In genomic region chr6:41914883-41915282, GRCm38 (mm10) we compare ENCODE assay signal across 28 mouse cellular contexts. TPM values are rescaled to one million over a fixed set of nuclear protein-coding genes. Genes with fewer than 3 reads are reported as not detected.
DNase-seq lines count a peak whose midpoint lies in the region; TF ChIP-seq lines count a peak whose summit lies in the region.
"Had no signal": no experiment of that assay in that cellular context is flagged by ENCODE, and none has a peak within 500 bp of the region (broad histone marks: within the 10 kb centered on the region; RNA-seq: fewer than 3 reads in every experiment).

No protein-coding gene starts in this region.

- DNase-seq in 3134 (ENCODE audit: extremely low read depth, insufficient read length, low spot score), result peak; percentile 16
- peak; percentile 70 for DNase-seq in 3T3-L1 (ENCODE audit: low read depth, low spot score)
- DNase-seq in NIH3T3 (ENCODE audit: low read depth), result peak; percentile 34
- DNase-seq in lung, postnatal 4 days, result no peak
- DNase-seq in layer of hippocampus, adult 8-10 months (ENCODE audit: low spot score in 2 of 2), result no peak
- no peak for DNase-seq in urinary bladder, adult 2 months (ENCODE audit: low spot score)
- no peak for DNase-seq in thymus, adult 2 months
- DNase-seq: adrenal gland, adult 2 months; adrenal gland, postnatal 10 days; adrenal gland, postnatal 25 days; B cell, adult 2 months; cerebellum, adult 11 months; cerebellum, adult 18-20 months; cerebellum, adult 9-10 months; cerebellum, postnatal 10 days; cerebellum, postnatal 25 days; forebrain, postnatal 0 days had no signal

- no peak overlapping the region for H3K27ac ChIP-seq in thymus, adult 2 months (ENCODE audit: control insufficient read depth, insufficient read depth, low read length)
- H3K27ac ChIP-seq: embryonic facial prominence, embryonic 13.5 days; forebrain, embryonic 13.5 days; forebrain, embryonic 15.5 days had no signal

- no peak for TF ChIP-seq POLR2A in thymus, adult 2 months (IDR thresholded peaks at IDR 0.05; ENCODE audit: control insufficient read depth, extremely low read depth, insufficient read depth, low read length, poor library complexity)

- H3K36me3 ChIP-seq in C2C12 (ENCODE audit: control insufficient read depth, insufficient read depth), result no peaks in the 10 kb centered on the region
- no peaks in the 10 kb centered on the region for H3K36me3 ChIP-seq in thymus, adult 2 months (ENCODE audit: control insufficient read depth, insufficient read depth, low read length)
- H3K36me3 ChIP-seq: embryonic facial prominence, embryonic 13.5 days; forebrain, embryonic 15.5 days; G1E had no signal

- H3K79me2 ChIP-seq in C2C12 (ENCODE audit: control insufficient read depth, insufficient read depth), result no peaks in the 10 kb centered on the region

- no peak overlapping the region for H3K4me3 ChIP-seq in C2C12 (ENCODE audit: insufficient read depth, poor library complexity, severe bottlenecking)
- H3K4me3 ChIP-seq in thymus, adult 2 months (ENCODE audit: control insufficient read depth, insufficient read depth, low read length), result no peak overlapping the region
- H3K4me3 ChIP-seq: embryonic facial prominence, embryonic 13.5 days; forebrain, embryonic 13.5 days; forebrain, embryonic 15.5 days had no signal

- TF ChIP-seq CTCF in C2C12 (IDR thresholded peaks at IDR 0.05; ENCODE audit: control insufficient read depth, insufficient read depth, insufficient read length), result no peak
- no peak for TF ChIP-seq CTCF in thymus, adult 2 months (IDR thresholded peaks at IDR 0.05; ENCODE audit: borderline replicate concordance, control insufficient read depth, extremely low read depth, insufficient read depth, low read length, poor library complexity)

- no peaks in the 10 kb centered on the region for H3K4me1 ChIP-seq in thymus, adult 2 months (replicated peaks; ENCODE audit: control insufficient read depth, insufficient read depth, low read length)
- H3K4me1 ChIP-seq: embryonic facial prominence, embryonic 13.5 days; forebrain, embryonic 13.5 days; forebrain, embryonic 15.5 days had no signal

- WGBS in thymus, adult 2 months, result 91% methylated on average over 2 of the region's 2 CpGs

- no peaks in the 10 kb centered on the region for H3K27me3 ChIP-seq in C2C12 (ENCODE audit: control insufficient read depth, insufficient read depth, insufficient read length)
- H3K27me3 ChIP-seq in thymus, adult 2 months (ENCODE audit: control insufficient read depth, insufficient read depth, low read length), result no peaks in the 10 kb centered on the region
- H3K27me3 ChIP-seq: embryonic facial prominence, embryonic 13.5 days; forebrain, embryonic 13.5 days; forebrain, embryonic 15.5 days had no signal

- H3ac ChIP-seq in C2C12 (ENCODE audit: control insufficient read depth, insufficient read length, low read depth), result no peak overlapping the region

- no peaks in the 10 kb centered on the region for H3K79me3 ChIP-seq in C2C12 (ENCODE audit: low read depth)

TF ChIP-seq in C2C12, 6 proteins besides CTCF, POLR2A, EP300 and RAD21:
- no peak for TF ChIP-seq CEBPB (IDR thresholded peaks at IDR 0.05; ENCODE audit: low read depth)
- no peak for TF ChIP-seq MYOG (IDR thresholded peaks at IDR 0.05; ENCODE audit: control insufficient read depth, extremely low read depth, insufficient read length)
- TF ChIP-seq FOSL1 (IDR thresholded peaks at IDR 0.05; ENCODE audit: insufficient read depth, low read length, poor library complexity, severe bottlenecking), result peak; percentile 65
- TF ChIP-seq MYOD1 (IDR thresholded peaks at IDR 0.05; ENCODE audit: control insufficient read depth, insufficient read length, low read depth), result peak; percentile 24

RNA-seq across cellular contexts. Expression of gene Sval1, which starts 36.5 kb away (rescaled TPM):
- not detected for polyA plus RNA-seq in C2C12 (2012; fragmentation: generic; extraction: Trizol)
- not detected for total RNA-seq in layer of hippocampus, adult 8-10 months (2022)
- polyA plus RNA-seq in urinary bladder, adult 2 months (2012; rRNA removed), result not detected in 2 replicates
- not detected in 2 replicates for polyA plus RNA-seq in thymus, adult 2 months (2012; rRNA removed)
- total RNA-seq: adrenal gland, adult 2 months; adrenal gland, postnatal 10 days; adrenal gland, postnatal 25 days; adrenal gland, postnatal 4 days; forebrain, postnatal 0 days; G1E had no signal
- polyA plus RNA-seq: adrenal gland, adult 2 months; brain, embryonic 14.5 days; cortical plate, adult 2 months; embryonic facial prominence, embryonic 11.5 days; embryonic facial prominence, embryonic 13.5 days; forebrain, embryonic 11.5 days; forebrain, embryonic 13.5 days; forebrain, embryonic 15.5 days; forebrain, postnatal 0 days; frontal cortex, adult 2 months; G1E had no signal

RNA-seq across cellular contexts. Expression of gene Sval3, which starts 53.1 kb away (rescaled TPM):
- not detected for polyA plus RNA-seq in C2C12 (2012; fragmentation: generic; extraction: Trizol)
- total RNA-seq in layer of hippocampus, adult 8-10 months (2022), result not detected
- polyA plus RNA-seq in urinary bladder, adult 2 months (2012; rRNA removed), result not detected in 2 replicates
- not detected in 2 replicates for polyA plus RNA-seq in thymus, adult 2 months (2012; rRNA removed)
- total RNA-seq: adrenal gland, adult 2 months; adrenal gland, postnatal 10 days; adrenal gland, postnatal 25 days; adrenal gland, postnatal 4 days; forebrain, postnatal 0 days; G1E had no signal
- polyA plus RNA-seq: adrenal gland, adult 2 months; brain, embryonic 14.5 days; cortical plate, adult 2 months; embryonic facial prominence, embryonic 11.5 days; embryonic facial prominence, embryonic 13.5 days; forebrain, embryonic 11.5 days; forebrain, embryonic 13.5 days; forebrain, embryonic 15.5 days; forebrain, postnatal 0 days; frontal cortex, adult 2 months; G1E had no signal

Comparison
In these comparisons a context has a peak if more than half of its experiments do, and no peak if none do; other contexts are left out.
1. DNase-seq: peak in 3134 (single experiment), 3T3-L1 (single experiment) and NIH3T3 (single experiment); none in lung, postnatal 4 days (0 of 2), layer of hippocampus, adult 8-10 months (0 of 2), urinary bladder, adult 2 months (single experiment) and thymus, adult 2 months (single experiment).